Mouse (Mus musculus): ENCODE data around the gene Galnt17.

DNA sequence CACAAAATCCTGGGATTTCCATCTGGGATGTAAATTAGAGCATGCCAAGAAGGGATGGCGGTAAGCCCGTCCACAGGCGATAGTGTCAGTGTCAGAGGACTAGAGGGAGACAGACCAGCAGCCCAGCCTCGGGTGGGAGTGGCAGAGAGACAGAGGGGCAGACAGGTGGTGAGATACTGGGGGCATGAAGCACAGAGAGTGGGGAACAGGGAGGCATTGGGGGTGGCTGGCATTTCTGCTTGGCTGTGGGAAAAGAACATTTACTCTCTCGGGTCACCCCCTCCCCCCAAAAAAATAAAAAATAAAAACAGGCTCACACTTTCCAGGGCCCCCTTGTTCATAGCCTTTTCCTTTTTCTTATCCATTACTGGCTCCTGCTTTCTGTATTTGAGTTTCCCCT is 287.4 kb downstream of the Galnt17 start:
- TF ChIP-seq POLR2A (IDR thresholded peaks at IDR 0.05; ENCODE audit: insufficient read depth, low read length) (no peak), EP300 (IDR thresholded peaks at IDR 0.05; ENCODE audit: insufficient read depth, low read depth, low read length) (no peak)
